Mouse (Mus musculus) forebrain, postnatal 0 days (tissue): ENCODE measurements around the gene Resf1. TPM values are rescaled to one million over a fixed set of nuclear protein-coding genes. Genes with fewer than 3 reads are reported as not detected.

Experiments
- ATAC-seq: fragments of 200-750 bp; cut with Nextera tagmentation; 2 replicates; pipeline ENCODE4 v1.8.0; 2017; ENCODE audit warnings: mild to moderate bottlenecking, moderate library complexity
- DNase-seq: peaks from one replicate; pipeline ENCODE4 v3.0.0-alpha.2; 2015
- H3K27ac ChIP-seq: fragments of 300-500 bp; sonication (generic); 2 replicates; pipeline ENCODE4 v1.5.1; 2014; ENCODE audit warnings: low read depth, mild to moderate bottlenecking, antibody characterized with exemption, low read length, moderate library complexity, mixed read lengths
- H3K27me3 ChIP-seq: fragments of 300-500 bp; sonication (generic); 2 replicates; pipeline ENCODE4 v1.6.1; 2014; ENCODE audit warnings: mild to moderate bottlenecking, low read length, mixed read lengths; ENCODE audit not compliant: insufficient read depth
- H3K36me3 ChIP-seq: fragments of 300-500 bp; sonication (generic); 2 replicates; pipeline ENCODE4 v1.6.1; 2014; ENCODE audit warnings: mild to moderate bottlenecking, moderate library complexity; ENCODE audit not compliant: insufficient read depth
- H3K4me1 ChIP-seq: fragments of 300-500 bp; sonication (generic); 2 replicates; pipeline ENCODE4 v1.6.1; 2014; ENCODE audit warnings: antibody characterized with exemption; ENCODE audit not compliant: insufficient read depth
- H3K4me2 ChIP-seq: fragments of 300-500 bp; sonication (generic); 2 replicates; pipeline ENCODE4 v1.6.1; 2014; ENCODE audit warnings: low read depth, mild to moderate bottlenecking, moderate library complexity
- H3K4me3 ChIP-seq: fragments of 300-500 bp; sonication (generic); 2 replicates; pipeline ENCODE4 v1.5.1; 2014; ENCODE audit warnings: low read depth, low read length, mixed read lengths
- H3K9ac ChIP-seq: fragments of 300-500 bp; sonication (generic); 2 replicates; pipeline ENCODE4 v1.6.1; 2014; ENCODE audit warnings: mild to moderate bottlenecking
- H3K9me3 ChIP-seq: fragments of 300-500 bp; sonication (generic); 2 replicates; pipeline ENCODE4 v1.6.1; 2016; ENCODE audit warnings: low read length
- CTCF ChIP-seq: sonication (generic); IDR thresholded peaks from 2 replicates; pipeline ENCODE4 v1.5.1; 2016; ENCODE audit warnings: antibody characterized with exemption, control low read depth, low read depth
- WGBS: fragments of 180-500 bp; shearing (Covaris S2); extraction: QIAGEN DNeasy Blood & Tissue Kit; methylation state at CpG from one replicate; pipeline ENCODE4 v1.1.7; 2014; 5-methylcytosine and 5-hydroxymethylcytosine counted together
- polyA plus RNA-seq: library from polyadenylated mRNA; unstranded; fragments of >200 nt; fragmentation: Nextera tagmentation; extraction: Ambion mirVana; gene quantifications from 2 replicates; pipeline ENCODE4 v1.2.1, GENCODE M21; 2015
- total RNA-seq: library from RNA; depleted of rRNA; stranded (reverse); fragments of >200 nt; gene quantifications from 2 replicates; pipeline ENCODE4 v1.2.3, GENCODE M21; 2014; rRNA removed

Resf1 gene
- total and polyA plus RNA-seq, 2 experiments from 2014 or later, result 24.0 to 32.8 TPM

DNA sequence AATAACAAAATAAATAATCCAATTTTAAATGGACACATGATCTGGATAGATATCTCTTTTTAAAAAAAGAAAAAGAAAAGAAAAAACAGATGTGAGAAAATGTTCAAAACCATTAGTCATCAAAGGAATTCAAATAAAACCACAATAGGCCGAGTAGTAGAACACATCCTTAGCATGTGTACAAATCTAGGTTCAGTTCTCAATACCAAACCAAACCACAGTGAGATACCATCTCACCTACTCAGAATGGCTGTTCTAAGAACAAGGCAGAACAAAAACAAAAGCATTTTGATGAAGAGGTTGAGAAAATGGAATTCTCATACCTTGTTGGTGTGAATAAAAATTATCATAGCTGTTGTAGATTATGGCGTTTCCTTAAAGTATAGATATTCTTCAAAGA lies 57.2 kb downstream of the Resf1 start:
- no peak for TF ChIP-seq CTCF
- WGBS, result 93% methylated on average over 2 of the region's 2 CpGs

DNA sequence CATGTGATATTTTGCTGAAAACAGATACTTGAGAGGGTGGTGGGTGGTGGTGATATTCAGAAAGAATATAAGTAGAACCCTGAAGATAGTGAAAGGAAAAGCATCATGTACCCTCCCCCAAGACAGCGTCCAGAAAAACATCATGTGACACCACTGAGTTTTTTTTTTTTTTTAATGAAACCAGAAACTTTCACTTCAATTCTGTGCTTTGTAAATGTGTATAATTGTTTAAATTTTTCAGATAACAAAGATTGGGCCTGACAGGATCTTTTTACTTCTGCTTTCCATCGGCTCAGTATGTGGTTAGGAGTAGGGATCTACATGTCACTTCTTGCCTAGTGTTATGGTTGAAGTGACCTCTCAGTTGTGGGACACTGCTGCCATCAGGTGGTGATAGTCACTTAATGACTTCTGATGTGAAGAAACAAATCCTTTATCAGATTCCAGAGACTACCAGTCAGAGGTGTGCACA lies 65.8 kb downstream of the Resf1 start:
- H3K27me3 ChIP-seq, result no peaks in the 10 kb centered on the region
- H3K9me3 ChIP-seq, result no peaks in the 10 kb centered on the region
- H3K4me2 ChIP-seq, result no peak overlapping the region
- no peaks in the 10 kb centered on the region for H3K36me3 ChIP-seq
- H3K4me3 ChIP-seq, result no peak overlapping the region
- H3K27ac ChIP-seq, result no peak overlapping the region
- DNase-seq (peak; percentile 27), ATAC-seq (no peak)
- peak; percentile 59 for TF ChIP-seq CTCF
- H3K4me1 ChIP-seq, result no peaks in the 10 kb centered on the region
- 62% methylated on average over 2 of the region's 2 CpGs for WGBS
- H3K9ac ChIP-seq, result no peak overlapping the region

More for the DNA sequence above, 57.2 kb downstream of the Resf1 start:
- H3K4me1 ChIP-seq, result no peaks in the 10 kb centered on the region
- H3K4me2 ChIP-seq, result no peak overlapping the region
- DNase-seq, result no peak
- H3K27me3 ChIP-seq, result no peaks in the 10 kb centered on the region
- H3K9me3 ChIP-seq, result no peaks in the 10 kb centered on the region
- no peaks in the 10 kb centered on the region for H3K36me3 ChIP-seq
- H3K27ac ChIP-seq, result no peak overlapping the region
- ATAC-seq, result no peak
- H3K9ac ChIP-seq, result no peak overlapping the region
- H3K4me3 ChIP-seq, result no peak overlapping the region

DNA sequence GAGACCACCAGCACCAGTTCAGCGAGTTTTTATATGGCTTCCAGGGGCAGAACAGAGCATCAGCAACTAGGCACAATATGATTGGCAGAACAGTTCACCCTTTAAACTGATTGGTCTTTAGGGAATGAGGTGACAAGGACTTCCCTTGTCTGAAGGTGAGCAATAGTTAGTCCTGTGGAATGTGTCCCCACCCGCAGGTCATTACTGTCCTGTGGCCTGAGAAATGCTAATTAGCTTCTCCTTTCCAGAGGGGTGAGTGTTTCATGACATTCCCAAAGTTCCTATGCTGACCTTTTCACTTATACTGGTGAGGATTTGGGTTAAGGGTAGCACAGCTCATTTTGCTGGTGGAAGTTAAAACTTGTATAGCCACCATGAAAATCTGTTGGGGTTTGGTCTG lies 74.3 kb downstream of the Resf1 start:
- H3K9ac ChIP-seq, result no peak overlapping the region
- no peak overlapping the region for H3K27ac ChIP-seq
- H3K36me3 ChIP-seq, result no peaks in the 10 kb centered on the region
- H3K9me3 ChIP-seq, result no peaks in the 10 kb centered on the region
- 72% methylated on average over 2 of the region's 2 CpGs for WGBS
- DNase-seq (no peak), ATAC-seq (no peak)
- H3K27me3 ChIP-seq, result no peaks in the 10 kb centered on the region
- no peak for TF ChIP-seq CTCF
- H3K4me2 ChIP-seq, result no peak overlapping the region
- no peak overlapping the region for H3K4me3 ChIP-seq
- H3K4me1 ChIP-seq, result no peaks in the 10 kb centered on the region

Other genes with a start within 250 kb of the Resf1 start
- gene Dennd5b, start 207.7 kb upstream of the Resf1 start, total RNA-seq, result 36.2 and 42.2 TPM in 2 replicates
- gene Dennd5b, start 207.7 kb upstream of the Resf1 start, polyA plus RNA-seq, result 5.1 and 10.3 TPM in 2 replicates
- gene Gm10203, start 179.2 kb upstream of the Resf1 start, total RNA-seq, result not detected in 2 replicates
- gene Gm10203, start 179.2 kb upstream of the Resf1 start, polyA plus RNA-seq, result not detected in 2 replicates
- 4.4 and 5.7 TPM in 2 replicates for gene Etfbkmt, start 169.6 kb upstream of the Resf1 start, total RNA-seq
- gene Etfbkmt, start 169.6 kb upstream of the Resf1 start, polyA plus RNA-seq, result 6.5 and 6.9 TPM in 2 replicates
- 64.8 and 80.2 TPM in 2 replicates for gene Amn1, start 120.7 kb upstream of the Resf1 start, total RNA-seq
- gene Amn1, start 120.7 kb upstream of the Resf1 start, polyA plus RNA-seq, result 93.8 and 101 TPM in 2 replicates
- 27.5 and 47.5 TPM in 2 replicates for gene Bicd1, start 99.5 kb downstream of the Resf1 start, total RNA-seq
- gene Bicd1, start 99.5 kb downstream of the Resf1 start, polyA plus RNA-seq, result 12.9 and 28.4 TPM in 2 replicates